Mouse (Mus musculus): ENCODE measurements around the gene Clps. TPM values are rescaled to one million over a fixed set of nuclear protein-coding genes. Genes with fewer than 3 reads are reported as not detected.

Clps gene
- total and polyA plus RNA-seq, 2 experiments from 2014 or later: not detected

- ATAC-seq (no peak), DNase-seq (ENCODE audit: low spot score) (no peak)
- Histone ChIP-seq H3K9ac (replicated peaks; ENCODE audit: low read length) (no peak overlapping the region), H3K27ac (no peak overlapping the region), H3K4me3 (ENCODE audit: low read length) (no peak overlapping the region), H3K4me2 (ENCODE audit: low read depth, low read length) (no peak overlapping the region), H3K4me1 (ENCODE audit: insufficient read depth, low read length) (peaks cover 16% of the 10 kb centered on the region; the same call in 1 of the 2 replicates), H3K27me3 (ENCODE audit: insufficient read depth, low read length) (no peaks in the 10 kb centered on the region), H3K9me3 (ENCODE audit: low read length) (no peaks in the 10 kb centered on the region), H3K36me3 (ENCODE audit: insufficient read depth, low read length) (no peaks in the 10 kb centered on the region)
- WGBS: 94% methylated on average over 3 of the region's 3 CpGs
- TF ChIP-seq CTCF (IDR thresholded peaks at IDR 0.05; ENCODE audit: low read depth): peak; percentile 50
Measured at GRCm38 (mm10) chr17:28519827-28520226, 40.7 kb downstream of the Clps start.

GRCm38 (mm10) chr17:28518615-28519071, 41.9 kb downstream of the Clps start:
- WGBS: 21% methylated on average over 8 of the region's 8 CpGs
- Histone ChIP-seq H3K27ac (peak overlapping the region; percentile 77; the same call in 1 of the 2 replicates), H3K9me3 (ENCODE audit: low read length) (no peaks in the 10 kb centered on the region), H3K36me3 (ENCODE audit: insufficient read depth, low read length) (no peaks in the 10 kb centered on the region), H3K4me3 (ENCODE audit: low read length) (peak overlapping the region; percentile 47), H3K4me1 (ENCODE audit: insufficient read depth, low read length) (peaks cover 11% of the 10 kb centered on the region; the same call in 1 of the 2 replicates), H3K27me3 (ENCODE audit: insufficient read depth, low read length) (no peaks in the 10 kb centered on the region), H3K4me2 (ENCODE audit: low read depth, low read length) (peak overlapping the region; percentile 97), H3K9ac (replicated peaks; ENCODE audit: low read length) (peak overlapping the region; percentile 68; the same call in 1 of the 2 replicates)
- TF ChIP-seq CTCF (IDR thresholded peaks at IDR 0.05; ENCODE audit: low read depth): no peak
- ATAC-seq (no peak), DNase-seq (ENCODE audit: low spot score) (no peak)

GRCm38 (mm10) chr17:28517956-28518614, 42.5 kb downstream of the Clps start:
- no peaks in the 10 kb centered on the region for H3K36me3 ChIP-seq (ENCODE audit: insufficient read depth, low read length)
- H3K9ac ChIP-seq (replicated peaks; ENCODE audit: low read length): peak overlapping the region; percentile 68
- H3K4me2 ChIP-seq (ENCODE audit: low read depth, low read length): peak overlapping the region; percentile 97
- no peak for TF ChIP-seq CTCF (IDR thresholded peaks at IDR 0.05; ENCODE audit: low read depth)
- peaks cover 11% of the 10 kb centered on the region; the same call in 1 of the 2 replicates for H3K4me1 ChIP-seq (ENCODE audit: insufficient read depth, low read length)
- peak; percentile 87 for DNase-seq (ENCODE audit: low spot score)
- peak overlapping the region; percentile 77 for H3K27ac ChIP-seq
- peak overlapping the region; percentile 47 for H3K4me3 ChIP-seq (ENCODE audit: low read length)
- ATAC-seq: peak; percentile 73
- no peaks in the 10 kb centered on the region for H3K27me3 ChIP-seq (ENCODE audit: insufficient read depth, low read length)
- H3K9me3 ChIP-seq (ENCODE audit: low read length): no peaks in the 10 kb centered on the region
- under 1% methylated on average over 44 of the region's 46 CpGs for WGBS

- Histone ChIP-seq H3K27ac (peak within 1 kb of the TSS; percentile 77), H3K9ac (replicated peaks; ENCODE audit: low read length) (peak within 1 kb of the TSS; percentile 68), H3K4me3 (ENCODE audit: low read length) (peak within 1 kb of the TSS; percentile 47), H3K4me1 (ENCODE audit: insufficient read depth, low read length) (peaks cover 11% of the 10 kb centered on the region; the same call in 1 of the 2 replicates), H3K9me3 (ENCODE audit: low read length) (no peaks in the 10 kb centered on the region), H3K4me2 (ENCODE audit: low read depth, low read length) (peak within 1 kb of the TSS; percentile 97), H3K36me3 (ENCODE audit: insufficient read depth, low read length) (no peaks in the 10 kb centered on the region), H3K27me3 (ENCODE audit: insufficient read depth, low read length) (no peaks in the 10 kb centered on the region)
- ATAC-seq: peak; percentile 43
- WGBS: 2% methylated on average over 16 of the region's 16 CpGs
- DNase-seq (ENCODE audit: low spot score): peak; percentile 82
- TF ChIP-seq CTCF (IDR thresholded peaks at IDR 0.05; ENCODE audit: low read depth): no peak
Measured at GRCm38 (mm10) chr17:28517441-28517955, 43.1 kb downstream of the Clps start, which contains the start of gene Fkbp5. Gene Fkbp5, minus strand, starts transcription at chr17:28517527.

GRCm38 (mm10) chr17:28516881-28517280, 43.7 kb downstream of the Clps start:
- 72% methylated on average over 4 of the region's 4 CpGs for WGBS
- H3K4me1 ChIP-seq (ENCODE audit: insufficient read depth, low read length): peaks cover 11% of the 10 kb centered on the region; the same call in 1 of the 2 replicates
- ATAC-seq (no peak), DNase-seq (ENCODE audit: low spot score) (no peak)
- peak overlapping the region; percentile 2; the same call in 1 of the 2 replicates for H3K27ac ChIP-seq
- H3K27me3 ChIP-seq (ENCODE audit: insufficient read depth, low read length): no peaks in the 10 kb centered on the region
- H3K9ac ChIP-seq (replicated peaks; ENCODE audit: low read length): no peak overlapping the region
- H3K9me3 ChIP-seq (ENCODE audit: low read length): no peaks in the 10 kb centered on the region
- H3K4me2 ChIP-seq (ENCODE audit: low read depth, low read length): peak overlapping the region; percentile 97
- no peak overlapping the region; the same call in 1 of the 2 replicates for H3K4me3 ChIP-seq (ENCODE audit: low read length)
- TF ChIP-seq CTCF (IDR thresholded peaks at IDR 0.05; ENCODE audit: low read depth): peak; percentile 7; the same call in 1 of the 2 replicates
- H3K36me3 ChIP-seq (ENCODE audit: insufficient read depth, low read length): no peaks in the 10 kb centered on the region

- Histone ChIP-seq H3K27me3 (ENCODE audit: insufficient read depth, low read length) (no peaks in the 10 kb centered on the region), H3K9ac (replicated peaks; ENCODE audit: low read length) (no peak overlapping the region), H3K4me3 (ENCODE audit: low read length) (no peak overlapping the region), H3K36me3 (ENCODE audit: insufficient read depth, low read length) (no peaks in the 10 kb centered on the region), H3K4me2 (ENCODE audit: low read depth, low read length) (no peak overlapping the region), H3K4me1 (ENCODE audit: insufficient read depth, low read length) (peaks cover 15% of the 10 kb centered on the region; the same call in 1 of the 2 replicates), H3K9me3 (ENCODE audit: low read length) (no peaks in the 10 kb centered on the region), H3K27ac (0 out of 2 replicates have a peak overlapping the region, but pooled peaks have one; percentile 15)
- DNase-seq (ENCODE audit: low spot score) (no peak), ATAC-seq (no peak)
- WGBS: 63% methylated on average over 10 of the region's 10 CpGs
- no peak for TF ChIP-seq CTCF (IDR thresholded peaks at IDR 0.05; ENCODE audit: low read depth)
Measured at GRCm38 (mm10) chr17:28515431-28516341, 44.9 kb downstream of the Clps start.
